Mouse (Mus musculus): Measurements from ENCODE around the gene Dcdc2b.

Dcdc2b gene

GRCm38 (mm10) chr4:129571551-129572084 lies 42.4 kb downstream of the Dcdc2b start:
- peaks cover 11% of the 10 kb centered on the region; the same call in 1 of the 2 replicates for H3K27me3 ChIP-seq (ENCODE audit: insufficient read depth, low read length)
- no peak overlapping the region for H3K4me3 ChIP-seq (replicated peaks; ENCODE audit: low read length)
- TF ChIP-seq CTCF (conservative IDR thresholded peaks at IDR 0.05; ENCODE audit: low read length) (no peak), POU5F1 (IDR thresholded peaks at IDR 0.05; ENCODE audit: borderline replicate concordance, low read length) (no peak), NANOG (IDR thresholded peaks at IDR 0.05; ENCODE audit: borderline replicate concordance, low read length) (no peak)
- H3K9me3 ChIP-seq (ENCODE audit: low read length), result no peaks in the 10 kb centered on the region
- H3K4me1 ChIP-seq (replicated peaks; ENCODE audit: low read depth, low read length), result peaks cover 43% of the 10 kb centered on the region
- H3K36me3 ChIP-seq (ENCODE audit: insufficient read depth, low read length), result no peaks in the 10 kb centered on the region

- H3K4me3 ChIP-seq (replicated peaks; ENCODE audit: low read length), result peak overlapping the region; percentile 29; the same call in 1 of the 2 replicates
- TF ChIP-seq CTCF (conservative IDR thresholded peaks at IDR 0.05; ENCODE audit: low read length), result no peak
- TF ChIP-seq NANOG (IDR thresholded peaks at IDR 0.05; ENCODE audit: borderline replicate concordance, low read length), result no peak
- no peak for TF ChIP-seq POU5F1 (IDR thresholded peaks at IDR 0.05; ENCODE audit: borderline replicate concordance, low read length)
- peaks cover 34% of the 10 kb centered on the region for H3K4me1 ChIP-seq (replicated peaks; ENCODE audit: low read depth, low read length)
- no peaks in the 10 kb centered on the region for H3K9me3 ChIP-seq (ENCODE audit: low read length)
- peaks cover 10% of the 10 kb centered on the region; the same call in 1 of the 2 replicates for H3K27me3 ChIP-seq (ENCODE audit: insufficient read depth, low read length)
- H3K36me3 ChIP-seq (ENCODE audit: insufficient read depth, low read length), result no peaks in the 10 kb centered on the region
Measured at GRCm38 (mm10) chr4:129570028-129570427, 44.0 kb downstream of the Dcdc2b start.

- Histone ChIP-seq H3K27me3 (ENCODE audit: insufficient read depth, low read length) (peaks cover 5% of the 10 kb centered on the region; the same call in 1 of the 2 replicates), H3K9me3 (ENCODE audit: low read length) (no peaks in the 10 kb centered on the region), H3K4me1 (replicated peaks; ENCODE audit: low read depth, low read length) (peaks cover 33% of the 10 kb centered on the region), H3K4me3 (replicated peaks; ENCODE audit: low read length) (no peak overlapping the region), H3K36me3 (ENCODE audit: insufficient read depth, low read length) (no peaks in the 10 kb centered on the region)
- TF ChIP-seq POU5F1 (IDR thresholded peaks at IDR 0.05; ENCODE audit: borderline replicate concordance, low read length) (no peak), CTCF (conservative IDR thresholded peaks at IDR 0.05; ENCODE audit: low read length) (no peak), NANOG (IDR thresholded peaks at IDR 0.05; ENCODE audit: borderline replicate concordance, low read length) (no peak)
Measured at GRCm38 (mm10) chr4:129568366-129568765, 45.7 kb downstream of the Dcdc2b start.

- peaks cover 6% of the 10 kb centered on the region for H3K4me1 ChIP-seq (replicated peaks; ENCODE audit: low read depth, low read length)
- no peak for TF ChIP-seq CTCF (conservative IDR thresholded peaks at IDR 0.05; ENCODE audit: low read length)
- TF ChIP-seq NANOG (IDR thresholded peaks at IDR 0.05; ENCODE audit: borderline replicate concordance, low read length), result no peak
Measured at GRCm38 (mm10) chr4:129565139-129565538, 48.9 kb downstream of the Dcdc2b start.

DNA sequence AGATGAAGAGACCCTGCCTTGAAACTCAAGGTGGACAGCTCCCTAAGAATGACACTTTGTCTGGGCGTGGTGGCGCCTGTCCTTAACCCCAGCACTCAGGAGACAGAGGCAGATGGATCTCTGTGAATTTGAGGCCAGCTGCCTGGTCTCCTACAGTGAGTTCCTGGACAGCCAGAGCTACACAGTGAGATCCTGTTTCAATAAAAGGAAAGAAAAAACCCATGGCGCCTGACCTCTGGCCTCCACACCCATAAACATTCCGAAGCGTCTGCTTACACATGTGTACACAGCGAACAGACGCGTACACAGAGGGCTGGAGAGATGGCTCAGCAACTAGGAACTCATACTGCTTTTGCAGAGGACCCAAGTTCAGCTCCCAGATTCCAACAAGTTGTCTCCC lies 50.3 kb downstream of the Dcdc2b start:
- TF ChIP-seq POU5F1 (IDR thresholded peaks at IDR 0.05; ENCODE audit: borderline replicate concordance, low read length) (no peak), CTCF (conservative IDR thresholded peaks at IDR 0.05; ENCODE audit: low read length) (no peak), NANOG (IDR thresholded peaks at IDR 0.05; ENCODE audit: borderline replicate concordance, low read length) (no peak)
- peaks cover 4% of the 10 kb centered on the region for H3K4me1 ChIP-seq (replicated peaks; ENCODE audit: low read depth, low read length)
- H3K9me3 ChIP-seq (ENCODE audit: low read length), result no peaks in the 10 kb centered on the region
- no peak overlapping the region for H3K4me3 ChIP-seq (replicated peaks; ENCODE audit: low read length)
- H3K36me3 ChIP-seq (ENCODE audit: insufficient read depth, low read length), result no peaks in the 10 kb centered on the region
- H3K27me3 ChIP-seq (ENCODE audit: insufficient read depth, low read length), result no peaks in the 10 kb centered on the region

More at GRCm38 (mm10) chr4:129565139-129565538, 48.9 kb downstream of the Dcdc2b start:
- no peaks in the 10 kb centered on the region for H3K27me3 ChIP-seq (ENCODE audit: insufficient read depth, low read length)
- H3K9me3 ChIP-seq (ENCODE audit: low read length), result no peaks in the 10 kb centered on the region
- no peak overlapping the region for H3K4me3 ChIP-seq (replicated peaks; ENCODE audit: low read length)
- H3K36me3 ChIP-seq (ENCODE audit: insufficient read depth, low read length), result no peaks in the 10 kb centered on the region

DNA sequence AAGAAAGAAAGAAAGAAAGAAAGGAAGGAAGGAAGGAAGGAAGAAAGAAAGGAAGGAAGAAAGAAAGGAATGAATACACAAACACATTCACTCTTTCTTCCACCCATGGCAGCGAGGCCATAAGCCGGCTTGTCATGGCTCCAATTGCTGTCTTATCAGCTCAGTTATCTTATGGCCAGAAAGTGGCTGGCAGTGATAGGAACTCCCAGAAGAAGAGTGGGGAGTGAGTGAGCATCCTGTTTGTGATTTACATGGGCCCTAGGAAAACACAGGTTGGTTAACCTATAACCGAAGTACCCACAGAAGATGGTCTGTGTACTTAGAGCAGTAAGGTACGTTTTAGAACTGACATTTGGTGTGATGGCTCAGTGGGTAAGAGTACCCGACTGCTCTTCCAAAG lies 52.9 kb downstream of the Dcdc2b start:
- H3K4me1 ChIP-seq (replicated peaks; ENCODE audit: low read depth, low read length), result peaks cover 24% of the 10 kb centered on the region
- TF ChIP-seq NANOG (IDR thresholded peaks at IDR 0.05; ENCODE audit: borderline replicate concordance, low read length) (no peak), CTCF (conservative IDR thresholded peaks at IDR 0.05; ENCODE audit: low read length) (no peak), POU5F1 (IDR thresholded peaks at IDR 0.05; ENCODE audit: borderline replicate concordance, low read length) (no peak)
- peaks cover 4% of the 10 kb centered on the region; the same call in 1 of the 2 replicates for H3K27me3 ChIP-seq (ENCODE audit: insufficient read depth, low read length)
- no peaks in the 10 kb centered on the region for H3K9me3 ChIP-seq (ENCODE audit: low read length)
- H3K4me3 ChIP-seq (replicated peaks; ENCODE audit: low read length), result no peak overlapping the region
- no peaks in the 10 kb centered on the region for H3K36me3 ChIP-seq (ENCODE audit: insufficient read depth, low read length)

All from E14TG2a.4 (cell line).